Mouse (Mus musculus) urinary bladder, postnatal 0 days (tissue): ENCODE results near the gene Ninj2. TPM values are rescaled to one million over a fixed set of nuclear protein-coding genes. Genes with fewer than 3 reads are reported as not detected.

Experiments used
- polyA plus RNA-seq: library from polyadenylated mRNA; unstranded; fragments of >200 nt; fragmentation: Nextera tagmentation; extraction: Ambion mirVana; gene quantifications from 2 replicates; pipeline ENCODE4 v1.2.1, GENCODE M21; 2015

The Ninj2 gene
- polyA plus RNA-seq, result 0.20 TPM in 1 of 2 replicates, not detected in the other

DNA sequence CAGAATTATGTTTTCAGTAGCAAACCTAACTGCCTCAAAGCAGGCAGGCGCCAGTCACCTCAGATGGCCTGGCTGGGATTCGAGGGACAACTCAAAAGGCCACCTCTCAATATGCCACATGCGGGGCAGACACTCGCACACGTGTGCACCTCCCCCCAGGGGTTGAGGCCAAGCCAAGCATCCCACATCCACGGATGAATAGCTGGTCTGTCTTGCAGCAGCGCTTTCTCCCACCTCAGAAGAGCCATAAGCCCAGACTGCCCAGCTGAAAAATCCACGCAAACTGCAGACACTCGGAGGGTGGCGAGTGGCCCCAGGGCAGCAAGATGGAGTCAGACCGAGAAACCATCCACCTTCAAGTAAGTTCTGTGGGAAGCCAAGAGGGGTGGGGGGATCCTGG, at the start of gene Ninj2:
TSS of gene Ninj2 (plus strand) at position 251 of the 400 bp plus-strand sequence.

Other genes starting within 250 kb of the Ninj2 start
- 10.0 and 12.9 TPM in 2 replicates for gene Erc1, start 245.2 kb upstream of the Ninj2 start, polyA plus RNA-seq
- gene Rad52, start 190.7 kb upstream of the Ninj2 start, polyA plus RNA-seq, result 8.9 and 9.3 TPM in 2 replicates
- gene Wnk1, start 54.7 kb upstream of the Ninj2 start, polyA plus RNA-seq, result 35.8 and 43.8 TPM in 2 replicates
- not detected in 2 replicates for gene D330020A13Rik, start 201.0 kb downstream of the Ninj2 start, polyA plus RNA-seq
- 0.06 and 0.13 TPM in 2 replicates for gene B4galnt3, start 201.2 kb downstream of the Ninj2 start, polyA plus RNA-seq